Mouse (Mus musculus) MEL (cell line): ENCODE data around the gene Tbxa2r. TPM values are rescaled to one million over a fixed set of nuclear protein-coding genes. Genes with fewer than 3 reads are reported as not detected.
A peak's percentile ranks its signal among the peaks of the same experiment; 100 is the strongest.

ENCODE experiments used
- DNase-seq: peaks from one replicate; pipeline ENCODE4 v3.0.0; 2011; ENCODE audit warnings: low read depth, low spot score
- H3K27ac ChIP-seq: 2 replicates; pipeline ENCODE4 v1.5.1; 2012; ENCODE audit warnings: low read depth, mild to moderate bottlenecking, control low read depth, low read length, moderate library complexity; ENCODE audit not compliant: control insufficient read depth
- H3K27me3 ChIP-seq, 2 experiments: fragments of 150-350 bp in 1 of 2; sonication (generic) in 1 of 2; 2 replicates each; pipeline ENCODE4 v1.6.1; 2012; ENCODE audit warnings: low read length in 2 of 2, mild to moderate bottlenecking in 2 of 2, improper control_type of control experiment in 1 of 2, moderate library complexity in 1 of 2; ENCODE audit not compliant: insufficient read depth in 2 of 2, control insufficient read depth in 1 of 2
- H3K36me3 ChIP-seq, 2 experiments: 2 replicates each; pipeline ENCODE4 v1.6.1; 2012 to 2014; ENCODE audit warnings: low read length in 2 of 2, improper control_type of control experiment in 1 of 2, inconsistent platforms in 1 of 2, mild to moderate bottlenecking in 1 of 2; ENCODE audit not compliant: insufficient read depth in 2 of 2, control insufficient read depth in 1 of 2
- H3K4me1 ChIP-seq, 2 experiments: fragments of 150-350 bp in 1 of 2; sonication (generic) in 1 of 2; 2 replicates each; pipeline ENCODE4 v1.6.1; 2012; ENCODE audit warnings: low read length in 2 of 2, improper control_type of control experiment in 1 of 2, mild to moderate bottlenecking in 1 of 2; ENCODE audit not compliant: insufficient read depth in 2 of 2, control insufficient read depth in 1 of 2
- H3K4me3 ChIP-seq, 2 experiments: fragments of 150-350 bp in 1 of 2; sonication (generic) in 1 of 2; 2 replicates each; pipeline ENCODE4 v1.5.1; 2012; ENCODE audit warnings: low read depth in 2 of 2, low read length in 2 of 2, mild to moderate bottlenecking in 2 of 2, moderate library complexity in 2 of 2, control low read depth in 1 of 2, improper control_type of control experiment in 1 of 2; ENCODE audit not compliant: control insufficient read depth in 1 of 2, insufficient read depth in 1 of 2
- H3K79me2 ChIP-seq: 2 replicates; pipeline ENCODE4 v1.6.1; 2012; ENCODE audit warnings: mild to moderate bottlenecking, low read length, moderate library complexity; ENCODE audit not compliant: control insufficient read depth, poor library complexity, insufficient read depth
- H3K9ac ChIP-seq: 2 replicates; pipeline ENCODE4 v1.6.1; 2012; ENCODE audit warnings: low read depth, mild to moderate bottlenecking, control low read depth, low read length, moderate library complexity; ENCODE audit not compliant: control insufficient read depth, poor library complexity, severe bottlenecking
- H3K9me3 ChIP-seq: fragments of 150-350 bp; sonication (generic); replicated peaks from 2 replicates; pipeline ENCODE4 v1.6.1; 2012; ENCODE audit warnings: mild to moderate bottlenecking, low read length, improper control_type of control experiment, moderate library complexity; ENCODE audit not compliant: insufficient read depth
- CTCF ChIP-seq, 3 experiments: IDR thresholded peaks in 2 of 3; conservative IDR thresholded peaks in 1 of 3; 2 replicates each; pipeline ENCODE4 v1.5.1; 2011 to 2012; ENCODE audit warnings: low read length in 3 of 3, low read depth in 2 of 3, mild to moderate bottlenecking in 2 of 3, improper control_type of control experiment in 1 of 3, inconsistent platforms in 1 of 3, mixed read lengths in 1 of 3, moderate library complexity in 1 of 3; ENCODE audit not compliant: control insufficient read depth in 1 of 3, insufficient read depth in 1 of 3, poor library complexity in 1 of 3, severe bottlenecking in 1 of 3
- E2F4 ChIP-seq: IDR thresholded peaks from 2 replicates; pipeline ENCODE4 v1.6.1; 2011; ENCODE audit warnings: low read depth, low read length, improper control_type of control experiment, borderline replicate concordance
- MAX ChIP-seq: IDR thresholded peaks from 2 replicates; pipeline ENCODE4 v1.6.1; 2011; ENCODE audit warnings: low read length, improper control_type of control experiment
- MAZ ChIP-seq: IDR thresholded peaks from 2 replicates; pipeline ENCODE4 v1.6.1; 2012; ENCODE audit warnings: low read depth, mild to moderate bottlenecking, inconsistent platforms, low read length, improper control_type of control experiment
- MXI1 ChIP-seq: IDR thresholded peaks from 2 replicates; pipeline ENCODE4 v1.6.1; 2011; ENCODE audit warnings: mild to moderate bottlenecking, low read depth, low read length, improper control_type of control experiment
- NRF1 ChIP-seq: IDR thresholded peaks from 2 replicates; pipeline ENCODE4 v1.6.1; 2014; ENCODE audit warnings: low read depth, mild to moderate bottlenecking, inconsistent platforms, low read length, improper control_type of control experiment, moderate library complexity; ENCODE audit not compliant: poor library complexity, insufficient read depth, severe bottlenecking
- RAD21 ChIP-seq: IDR thresholded peaks from 2 replicates; pipeline ENCODE4 v1.6.1; 2011; ENCODE audit warnings: mild to moderate bottlenecking, low read depth, low read length, improper control_type of control experiment
- SIN3A ChIP-seq: IDR thresholded peaks from 2 replicates; pipeline ENCODE4 v1.6.1; 2012; ENCODE audit warnings: low read length, improper control_type of control experiment, inconsistent platforms
- SMC3 ChIP-seq: IDR thresholded peaks from 2 replicates; pipeline ENCODE4 v1.6.1; 2011; ENCODE audit warnings: low read depth, low read length, improper control_type of control experiment
- USF2 ChIP-seq, 2 experiments: IDR thresholded peaks; 2 replicates each; pipeline ENCODE4 v1.6.1; 2011 to 2012; ENCODE audit warnings: improper control_type of control experiment in 2 of 2, low read length in 2 of 2, borderline replicate concordance in 1 of 2, inconsistent platforms in 1 of 2, low read depth in 1 of 2, mild to moderate bottlenecking in 1 of 2; ENCODE audit not compliant: insufficient read depth in 1 of 2
- ZC3H11A ChIP-seq: IDR thresholded peaks from 2 replicates; pipeline ENCODE4 v1.6.1; 2012; ENCODE audit warnings: low read depth, mild to moderate bottlenecking, inconsistent platforms, low read length, improper control_type of control experiment
- ZMIZ1 ChIP-seq: IDR thresholded peaks from 2 replicates; pipeline ENCODE4 v1.6.1; 2012; ENCODE audit warnings: low read depth, mild to moderate bottlenecking, inconsistent platforms, low read length, improper control_type of control experiment, moderate library complexity
- polyA plus RNA-seq, 2 experiments: library from polyadenylated mRNA; stranded (reverse) in 1 of 2; unstranded in 1 of 2; fragments of >175 nt in 1 of 2; fragments of >200 nt in 1 of 2; gene quantifications; 2 replicates each; pipeline versions ENCODE4 v1.2.1 to v1.2.4; 2012; ENCODE audit warnings: low replicate concordance in 2 of 2, low read depth in 1 of 2; ENCODE audit not compliant: insufficient read length in 2 of 2, insufficient read depth in 1 of 2, missing spikeins in 1 of 2
- total RNA-seq: library from RNA; depleted of rRNA; stranded (reverse); fragments of 300-350 nt; gene quantifications from 2 replicates; pipeline ENCODE4 v1.2.3, GENCODE M21; 2012

Tbxa2r gene
- total and polyA plus RNA-seq, 3 experiments: 0.31 TPM; not detected in 2

DNA sequence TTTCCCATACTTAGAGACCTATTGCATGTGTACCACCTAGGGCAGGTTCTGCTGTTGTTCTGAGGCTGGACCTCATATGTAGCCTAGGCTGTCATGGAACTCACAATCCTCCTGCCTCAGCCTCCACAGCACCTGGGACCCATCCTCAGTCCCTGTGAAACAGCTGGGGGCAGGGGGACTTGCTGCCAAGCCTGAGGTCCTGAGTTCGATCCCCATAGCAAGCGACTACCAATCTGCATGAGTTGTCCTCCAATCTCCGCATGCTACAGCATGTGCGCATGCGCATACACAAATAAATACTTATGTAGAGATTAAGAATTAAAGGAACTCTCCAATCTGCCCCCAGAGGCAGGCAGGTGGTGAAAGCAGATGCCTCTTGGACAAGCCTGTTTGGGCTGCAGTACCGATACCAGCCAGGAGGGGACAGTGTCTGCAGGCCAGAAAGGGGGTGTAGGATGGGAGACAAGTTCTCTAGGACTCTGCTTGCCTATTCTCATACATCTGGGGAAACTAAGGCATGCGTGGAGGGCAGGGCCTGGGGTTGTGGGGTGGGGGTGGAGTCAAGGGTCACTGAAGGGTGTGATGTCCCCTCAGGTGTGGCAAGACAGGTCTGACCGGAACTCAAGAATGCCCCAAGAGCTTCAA, 40.9 kb upstream of the Tbxa2r start (continued):
- no peak for TF ChIP-seq MXI1

DNA sequence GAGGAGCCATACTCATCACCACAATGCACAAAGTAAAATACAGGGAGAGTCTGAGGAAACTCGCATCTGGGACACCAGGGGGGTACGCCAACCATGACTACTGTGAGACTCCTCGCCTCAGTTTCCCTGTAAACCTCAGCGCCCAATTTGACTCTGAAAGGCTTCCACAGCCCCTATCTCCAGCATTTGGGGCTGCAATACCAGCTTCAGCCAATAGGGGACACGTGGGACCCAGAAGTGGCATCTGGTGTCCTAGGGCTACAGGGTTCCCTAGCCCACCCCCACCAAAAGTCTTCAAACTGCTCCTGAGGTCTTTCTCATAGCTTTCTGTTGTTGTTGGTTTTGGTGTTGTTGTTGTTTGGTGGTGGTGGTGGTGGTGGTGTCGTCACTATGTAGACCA, 39.9 kb upstream of the Tbxa2r start:
- TF ChIP-seq RAD21 (peak; percentile 11), SMC3 (peak; percentile 14; the same call in 1 of the 2 replicates), CTCF (IDR thresholded peaks at IDR 0.05 in 2 of 3, conservative IDR thresholded peaks at IDR 0.05 in 1 of 3; ENCODE audit: control insufficient read depth in 1 of 3, insufficient read depth in 1 of 3, low read depth in 2 of 3, low read length in 3 of 3, poor library complexity in 1 of 3, severe bottlenecking in 1 of 3) (peak; percentile 63 to 83 (median 65)), ZMIZ1 (no peak), USF2 (IDR thresholded peaks at IDR 0.05; ENCODE audit: borderline replicate concordance in 1 of 2, insufficient read depth in 1 of 2, low read depth in 1 of 2, low read length in 2 of 2) (no peak), MAX (peak; percentile 22; the same call in 1 of the 2 replicates)
- Histone ChIP-seq H3K79me2 (peaks cover 5% of the 10 kb centered on the region), H3K27ac (no peak overlapping the region), H3K9me3 (no peaks in the 10 kb centered on the region), H3K4me3 (no peak overlapping the region), H3K9ac (no peak overlapping the region), H3K36me3 (peaks cover 0 to 16% of the 10 kb centered on the region in 2 experiments; a peak in 2 of 4 replicates), H3K4me1 (peaks cover 9 to 21% of the 10 kb centered on the region in 2 experiments), H3K27me3 (no peaks in the 10 kb centered on the region)
- DNase-seq: peak; percentile 65

DNA sequence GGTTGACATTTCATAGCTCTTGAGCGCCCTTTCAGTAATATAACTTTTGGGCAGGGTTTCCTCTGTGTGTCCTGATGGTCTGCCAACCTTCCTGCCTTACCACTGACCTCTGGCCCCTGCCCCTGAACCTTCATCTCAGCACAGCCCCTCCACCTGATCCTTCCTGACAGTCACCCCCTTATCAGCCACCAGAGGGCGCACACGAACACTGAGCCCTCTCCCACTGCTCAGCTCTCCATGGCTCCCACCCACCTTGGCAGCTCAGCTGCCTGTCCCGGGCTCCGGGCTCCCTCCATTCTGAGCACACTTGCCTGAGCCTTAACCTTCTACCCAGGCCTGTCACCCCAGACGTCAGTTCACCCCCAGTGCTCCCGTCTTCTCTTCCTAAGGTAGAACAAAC, 39.3 kb upstream of the Tbxa2r start:
- H3K4me3 ChIP-seq: no peak overlapping the region
- H3K4me1 ChIP-seq: peaks cover 9 to 27% of the 10 kb centered on the region in 2 experiments
- no peaks in the 10 kb centered on the region for H3K27me3 ChIP-seq
- peak; percentile 28; the same call in 1 of the 2 replicates for TF ChIP-seq SIN3A
- no peak for TF ChIP-seq NRF1
- TF ChIP-seq RAD21: peak; percentile 48
- peak; percentile 49; the same call in 1 of the 2 replicates for TF ChIP-seq MAZ
- TF ChIP-seq SMC3: peak; percentile 86
- TF ChIP-seq E2F4: no peak
- peak; percentile 83 to 95 (median 89) for TF ChIP-seq CTCF (IDR thresholded peaks at IDR 0.05 in 2 of 3, conservative IDR thresholded peaks at IDR 0.05 in 1 of 3; ENCODE audit: control insufficient read depth in 1 of 3, insufficient read depth in 1 of 3, low read depth in 2 of 3, low read length in 3 of 3, poor library complexity in 1 of 3, severe bottlenecking in 1 of 3)
- peak; percentile 46; the same call in 1 of the 2 replicates for TF ChIP-seq ZC3H11A
- peaks cover 12% of the 10 kb centered on the region for H3K79me2 ChIP-seq
- H3K9me3 ChIP-seq: no peaks in the 10 kb centered on the region
- H3K9ac ChIP-seq: no peak overlapping the region
- no peak overlapping the region for H3K27ac ChIP-seq
- peaks cover 0 to 20% of the 10 kb centered on the region in 2 experiments; a peak in 2 of 4 replicates for H3K36me3 ChIP-seq
- DNase-seq: peak; percentile 75
